8 mouse cellular contexts compared by ENCODE assay signal in genomic region chr11:98602090-98602690, GRCm38 (mm10). TPM values are rescaled to one million over a fixed set of nuclear protein-coding genes. Genes with fewer than 3 reads are reported as not detected.
DNase-seq lines count a peak whose midpoint lies in the region; ATAC-seq lines count a peak whose summit lies in the region.

No protein-coding gene starts in this region.

- peak overlapping the region; percentile 64 for H3K4me2 ChIP-seq in kidney, embryonic 15.5 days
- H3K4me2 ChIP-seq in embryonic facial prominence, embryonic 12.5 days (replicated peaks), result peak overlapping the region; percentile 46
- peak overlapping the region; percentile 67 for H3K4me2 ChIP-seq in intestine, embryonic 16.5 days (ENCODE audit: low read depth, low read length)

- no peak for DNase-seq in kidney, adult 8-10 months
- DNase-seq in midbrain, embryonic 10.5 days (ENCODE audit: low spot score), result peak; percentile 76
- peak; percentile 65 for DNase-seq in thymus, postnatal 14 days
- no peak for DNase-seq in right cerebral cortex, postnatal 14 days
- no peak for DNase-seq in gastrocnemius, postnatal 14 days

- no peaks in the 10 kb centered on the region for H3K36me3 ChIP-seq in kidney, embryonic 15.5 days
- H3K36me3 ChIP-seq in embryonic facial prominence, embryonic 12.5 days, result no peaks in the 10 kb centered on the region
- no peaks in the 10 kb centered on the region for H3K36me3 ChIP-seq in intestine, embryonic 16.5 days (ENCODE audit: control insufficient read depth, insufficient read depth, low read length)
- no peaks in the 10 kb centered on the region for H3K36me3 ChIP-seq in midbrain, embryonic 10.5 days

- peaks cover 59% of the 10 kb centered on the region for H3K27me3 ChIP-seq in kidney, embryonic 15.5 days
- peaks cover 38% of the 10 kb centered on the region for H3K27me3 ChIP-seq in embryonic facial prominence, embryonic 12.5 days
- peaks cover 10% of the 10 kb centered on the region; the same call in 1 of the 2 replicates for H3K27me3 ChIP-seq in intestine, embryonic 16.5 days (replicated peaks; ENCODE audit: control insufficient read depth, insufficient read depth, low read length)
- H3K27me3 ChIP-seq in midbrain, embryonic 10.5 days (ENCODE audit: low read depth, poor library complexity, severe bottlenecking), result peaks cover 45% of the 10 kb centered on the region

- WGBS in kidney, embryonic 15.5 days, result 2% methylated on average over 20 of the region's 20 CpGs
- WGBS in embryonic facial prominence, embryonic 12.5 days, result under 1% methylated on average over 18 of the region's 20 CpGs
- WGBS in intestine, embryonic 16.5 days, result under 1% methylated on average over 20 of the region's 20 CpGs
- WGBS in midbrain, embryonic 10.5 days, result 1% methylated on average over 20 of the region's 20 CpGs

- intact Hi-C loops in gastrocnemius, postnatal 14 days (cut with DNase I; ENCODE audit: low total_unique reads), result loop anchor here (10.0 kb wide), 1 partner anchor 53 kb away; no protein-coding TSS in a partner anchor

- peaks cover 18% of the 10 kb centered on the region for H3K4me1 ChIP-seq in kidney, embryonic 15.5 days
- peaks cover 6% of the 10 kb centered on the region; the same call in 1 of the 2 replicates for H3K4me1 ChIP-seq in embryonic facial prominence, embryonic 12.5 days
- peaks cover 6% of the 10 kb centered on the region; the same call in 1 of the 2 replicates for H3K4me1 ChIP-seq in intestine, embryonic 16.5 days (ENCODE audit: control insufficient read depth, insufficient read depth, low read length)
- H3K4me1 ChIP-seq in midbrain, embryonic 10.5 days, result peaks cover 21% of the 10 kb centered on the region

- H3K27ac ChIP-seq in kidney, embryonic 15.5 days, result no peak overlapping the region
- no peak overlapping the region for H3K27ac ChIP-seq in embryonic facial prominence, embryonic 12.5 days
- H3K27ac ChIP-seq in intestine, embryonic 16.5 days (ENCODE audit: low read length), result no peak overlapping the region
- peak overlapping the region; percentile 76 for H3K27ac ChIP-seq in midbrain, embryonic 10.5 days (replicated peaks)

- peak; percentile 64; the same call in 1 of the 2 replicates for ATAC-seq in kidney, embryonic 15.5 days (replicated peaks; ENCODE audit: low FRiP score)
- no peak for ATAC-seq in embryonic facial prominence, embryonic 12.5 days (ENCODE audit: insufficient number of reproducible peaks, insufficient read depth, low FRiP score, low TSS enrichment)
- peak; percentile 73 for ATAC-seq in intestine, embryonic 16.5 days

- no peak overlapping the region for H3K9ac ChIP-seq in kidney, embryonic 15.5 days
- no peak overlapping the region for H3K9ac ChIP-seq in embryonic facial prominence, embryonic 12.5 days
- H3K9ac ChIP-seq in intestine, embryonic 16.5 days (ENCODE audit: low read depth, low read length), result peak overlapping the region; percentile 49; the same call in 1 of the 2 replicates

- H3K9me3 ChIP-seq in kidney, embryonic 15.5 days (replicated peaks), result no peaks in the 10 kb centered on the region
- no peaks in the 10 kb centered on the region for H3K9me3 ChIP-seq in embryonic facial prominence, embryonic 12.5 days
- no peaks in the 10 kb centered on the region for H3K9me3 ChIP-seq in intestine, embryonic 16.5 days (ENCODE audit: control insufficient read depth, low read length)
- no peaks in the 10 kb centered on the region for H3K9me3 ChIP-seq in midbrain, embryonic 10.5 days (replicated peaks)

- peak overlapping the region; percentile 45 for H3K4me3 ChIP-seq in kidney, embryonic 15.5 days (replicated peaks)
- peak overlapping the region; percentile 23; the same call in 1 of the 2 replicates for H3K4me3 ChIP-seq in embryonic facial prominence, embryonic 12.5 days
- H3K4me3 ChIP-seq in intestine, embryonic 16.5 days (ENCODE audit: low read length), result peak overlapping the region; percentile 50
- peak overlapping the region; percentile 54 for H3K4me3 ChIP-seq in midbrain, embryonic 10.5 days

RNA-seq across cellular contexts. Expression of gene Lrrc3c, which starts 4.1 kb away (rescaled TPM):
- polyA plus RNA-seq in kidney, embryonic 15.5 days (2015; fragmentation: Nextera tagmentation; extraction: Ambion mirVana), result not detected in 2 replicates
- polyA plus RNA-seq in embryonic facial prominence, embryonic 12.5 days (2016; fragmentation: Nextera tagmentation; extraction: Ambion mirVana), result not detected in 2 replicates
- not detected in 2 replicates for polyA plus RNA-seq in intestine, embryonic 16.5 days (2015; fragmentation: Nextera tagmentation; extraction: Ambion mirVana)
- polyA plus RNA-seq in midbrain, embryonic 10.5 days (2016; fragmentation: Nextera tagmentation; extraction: Ambion mirVana), result not detected in 2 replicates
- not detected for total RNA-seq in gastrocnemius, postnatal 14 days (2021)

RNA-seq across cellular contexts. Expression of gene Ormdl3, which starts 15.0 kb away (rescaled TPM):
- 59.4 and 61.1 TPM in 2 replicates for polyA plus RNA-seq in kidney, embryonic 15.5 days (2015; fragmentation: Nextera tagmentation; extraction: Ambion mirVana)
- polyA plus RNA-seq in embryonic facial prominence, embryonic 12.5 days (2016; fragmentation: Nextera tagmentation; extraction: Ambion mirVana), result 62.8 and 64.2 TPM in 2 replicates
- polyA plus RNA-seq in intestine, embryonic 16.5 days (2015; fragmentation: Nextera tagmentation; extraction: Ambion mirVana), result 62.9 and 65.2 TPM in 2 replicates
- 65.8 and 81.0 TPM in 2 replicates for polyA plus RNA-seq in midbrain, embryonic 10.5 days (2016; fragmentation: Nextera tagmentation; extraction: Ambion mirVana)
- 10 to 100 TPM; 18.3 to 18.7 TPM for total RNA-seq in gastrocnemius, postnatal 14 days (2021)

RNA-seq across cellular contexts. Expression of gene Gm12355, which starts 23.3 kb away (rescaled TPM):
- 1.1 and 1.5 TPM in 2 replicates for polyA plus RNA-seq in kidney, embryonic 15.5 days (2015; fragmentation: Nextera tagmentation; extraction: Ambion mirVana)
- polyA plus RNA-seq in embryonic facial prominence, embryonic 12.5 days (2016; fragmentation: Nextera tagmentation; extraction: Ambion mirVana), result 1.1 TPM in 2 replicates
- polyA plus RNA-seq in intestine, embryonic 16.5 days (2015; fragmentation: Nextera tagmentation; extraction: Ambion mirVana), result 0.33 and 0.57 TPM in 2 replicates
- polyA plus RNA-seq in midbrain, embryonic 10.5 days (2016; fragmentation: Nextera tagmentation; extraction: Ambion mirVana), result 1.4 and 2.1 TPM in 2 replicates
- total RNA-seq in gastrocnemius, postnatal 14 days (2021), result 1 to 10 TPM; 5.0 to 6.6 TPM

RNA-seq across cellular contexts. Expression of gene Gsdma3, which starts 24.0 kb away (rescaled TPM):
- not detected in 2 replicates for polyA plus RNA-seq in kidney, embryonic 15.5 days (2015; fragmentation: Nextera tagmentation; extraction: Ambion mirVana)
- polyA plus RNA-seq in embryonic facial prominence, embryonic 12.5 days (2016; fragmentation: Nextera tagmentation; extraction: Ambion mirVana), result not detected in 2 replicates
- not detected in 2 replicates for polyA plus RNA-seq in intestine, embryonic 16.5 days (2015; fragmentation: Nextera tagmentation; extraction: Ambion mirVana)
- not detected in 2 replicates for polyA plus RNA-seq in midbrain, embryonic 10.5 days (2016; fragmentation: Nextera tagmentation; extraction: Ambion mirVana)
- total RNA-seq in gastrocnemius, postnatal 14 days (2021), result under 1 TPM; 0.16 to 0.39 TPM

RNA-seq across cellular contexts. Expression of gene Gsdma2, which starts 44.4 kb away (rescaled TPM):
- polyA plus RNA-seq in kidney, embryonic 15.5 days (2015; fragmentation: Nextera tagmentation; extraction: Ambion mirVana), result not detected in 2 replicates
- not detected in 2 replicates for polyA plus RNA-seq in embryonic facial prominence, embryonic 12.5 days (2016; fragmentation: Nextera tagmentation; extraction: Ambion mirVana)
- 0.58 and 0.93 TPM in 2 replicates for polyA plus RNA-seq in intestine, embryonic 16.5 days (2015; fragmentation: Nextera tagmentation; extraction: Ambion mirVana)
- polyA plus RNA-seq in midbrain, embryonic 10.5 days (2016; fragmentation: Nextera tagmentation; extraction: Ambion mirVana), result not detected in 2 replicates
- not detected for total RNA-seq in gastrocnemius, postnatal 14 days (2021)

Comparison
In these comparisons a context has a peak if more than half of its experiments do, and no peak if none do; other contexts are left out.
1. DNase-seq: peak in midbrain, embryonic 10.5 days (single experiment) and thymus, postnatal 14 days (single experiment); none in kidney, adult 8-10 months (0 of 2), right cerebral cortex, postnatal 14 days (single experiment) and gastrocnemius, postnatal 14 days (single experiment).
2. Peak in every context shown above with its lines, with median percentiles within 50 percentile points of each other: H3K4me2 ChIP-seq and H3K4me3 ChIP-seq.